Mouse (Mus musculus) embryo, embryonic 9.5 days (tissue): Measurements from ENCODE around the gene Trappc2l.
"Not testable (repeated sequence)": the region's sequence is repeated elsewhere in the genome, so short reads cannot be mapped to it uniquely, and the experiment has no call there.

ENCODE experiments used
- DNase-seq: peaks from one replicate; pipeline ENCODE4 v3.0.0-alpha.2; 2017; ENCODE audit errors: extremely low spot score

Gene Trappc2l

GRCm38 (mm10) chr8:122611295-122612133 is at the start of gene Trappc2l, which contains the start of gene Galns:
Gene Trappc2l, plus strand, starts transcription at chr8:122611640.
Gene Galns, minus strand, starts transcription at chr8:122611463.
- DNase-seq, result peak; percentile 98

- no peak for DNase-seq
Observed at GRCm38 (mm10) chr8:122564363-122565352, 46.8 kb upstream of the Trappc2l start.

- DNase-seq, result no peak
Observed at GRCm38 (mm10) chr8:122566766-122567165, 44.7 kb upstream of the Trappc2l start.

GRCm38 (mm10) chr8:122567361-122568108 is 43.9 kb upstream of the Trappc2l start, which contains the start of gene Cdt1:
Gene Cdt1, plus strand, starts transcription at chr8:122568015.
- DNase-seq, result peak; percentile 98

GRCm38 (mm10) chr8:122568109-122568504 is 43.3 kb upstream of the Trappc2l start:
- no peak for DNase-seq

GRCm38 (mm10) chr8:122568881-122569309 is 42.5 kb upstream of the Trappc2l start:
- DNase-seq, result peak; percentile 55

GRCm38 (mm10) chr8:122569329-122569728 is 42.1 kb upstream of the Trappc2l start:
- no peak for DNase-seq

- no peak for DNase-seq
Observed at GRCm38 (mm10) chr8:122569996-122570395, 41.4 kb upstream of the Trappc2l start.

- DNase-seq, result no peak
Observed at GRCm38 (mm10) chr8:122571153-122571552, 40.3 kb upstream of the Trappc2l start.

- no peak for DNase-seq
Observed at GRCm38 (mm10) chr8:122571750-122572267, 39.6 kb upstream of the Trappc2l start.

GRCm38 (mm10) chr8:122572751-122573150 is 38.7 kb upstream of the Trappc2l start:
- no peak for DNase-seq

- not testable (repeated sequence) for DNase-seq
Observed at GRCm38 (mm10) chr8:122573176-122573575, 38.3 kb upstream of the Trappc2l start.

GRCm38 (mm10) chr8:122573577-122573976 is 37.9 kb upstream of the Trappc2l start:
- no peak for DNase-seq

- no peak for DNase-seq
Observed at GRCm38 (mm10) chr8:122574264-122574663, 37.2 kb upstream of the Trappc2l start.

- DNase-seq, result no peak
Observed at GRCm38 (mm10) chr8:122574667-122575251, 36.7 kb upstream of the Trappc2l start.

- DNase-seq, result no peak
Observed at GRCm38 (mm10) chr8:122575286-122575685, 36.2 kb upstream of the Trappc2l start.

GRCm38 (mm10) chr8:122575735-122576647 is 35.4 kb upstream of the Trappc2l start:
- peak; percentile 42 for DNase-seq

GRCm38 (mm10) chr8:122576648-122577022 is 34.8 kb upstream of the Trappc2l start, which contains the start of gene Aprt:
Gene Aprt, minus strand, starts transcription at chr8:122576909.
- DNase-seq, result peak; percentile 98

GRCm38 (mm10) chr8:122577116-122577515 is 34.3 kb upstream of the Trappc2l start:
- DNase-seq, result no peak

- DNase-seq, result peak; percentile 40
Observed at GRCm38 (mm10) chr8:122579196-122579595, 32.2 kb upstream of the Trappc2l start.
